Mouse (Mus musculus): ENCODE measurements around the gene Rad51d.
A peak's percentile ranks its signal among the peaks of the same experiment; 100 is the strongest.
"Not testable (repeated sequence)": the region's sequence is repeated elsewhere in the genome, so short reads cannot be mapped to it uniquely, and the experiment has no call there.

Gene Rad51d

DNA sequence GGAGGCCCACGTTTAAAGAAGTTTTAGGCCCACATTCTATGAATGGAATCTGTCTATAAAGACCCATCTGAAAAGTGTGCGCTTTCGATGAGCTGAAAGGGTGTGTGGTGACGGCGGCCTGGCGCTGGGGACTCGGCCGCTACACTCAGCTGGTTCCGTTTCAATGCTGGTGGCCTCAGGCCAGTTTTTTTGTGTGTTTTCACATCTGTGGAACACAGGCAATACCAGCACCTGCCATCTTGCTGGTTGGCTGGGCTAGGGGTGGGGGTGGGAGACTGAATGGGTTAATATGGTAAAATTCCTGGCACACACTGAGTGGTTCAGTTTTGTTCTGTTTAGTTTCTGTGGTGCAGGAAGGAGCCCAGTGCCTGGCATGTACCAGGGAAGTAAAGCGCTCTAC lies 34.4 kb downstream of the Rad51d start:
- DNase-seq (ENCODE audit: extremely low read depth, low read depth), result no peak

DNA sequence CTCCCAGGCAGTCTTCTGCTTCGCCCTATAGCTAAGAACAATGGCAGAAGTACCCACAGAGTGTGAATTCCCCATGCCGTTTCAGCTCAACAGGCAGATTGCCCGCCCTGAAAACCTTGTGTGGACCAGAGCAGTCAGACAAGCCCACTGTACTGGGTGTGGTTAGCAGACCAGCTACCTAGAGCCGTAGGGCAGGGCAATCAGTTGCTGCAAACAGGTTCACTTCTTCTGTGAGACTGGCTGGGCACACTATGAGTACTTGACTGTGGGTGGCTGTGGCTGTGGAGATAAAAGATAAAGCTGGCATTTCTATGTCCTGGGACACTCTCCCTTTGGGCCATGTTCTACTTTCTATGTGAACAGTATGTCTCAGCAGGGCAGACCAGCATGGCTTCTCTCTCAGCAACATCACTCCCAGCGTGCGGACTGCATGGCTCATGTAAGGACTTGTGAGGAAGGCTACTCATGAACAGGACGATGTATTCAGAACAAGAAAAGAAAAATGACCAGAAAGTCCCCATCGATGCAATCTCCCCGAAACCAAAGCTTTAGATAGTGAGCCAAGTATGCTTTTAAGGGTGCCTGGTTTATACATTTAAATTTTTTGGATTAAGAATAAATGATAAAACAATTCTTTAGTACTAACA lies 35.0 kb downstream of the Rad51d start:
- no peak for DNase-seq (ENCODE audit: extremely low read depth, low read depth)

- DNase-seq (ENCODE audit: extremely low read depth, low read depth), result no peak
Observed at GRCm38 (mm10) chr11:82854111-82854510, 36.3 kb downstream of the Rad51d start.

DNA sequence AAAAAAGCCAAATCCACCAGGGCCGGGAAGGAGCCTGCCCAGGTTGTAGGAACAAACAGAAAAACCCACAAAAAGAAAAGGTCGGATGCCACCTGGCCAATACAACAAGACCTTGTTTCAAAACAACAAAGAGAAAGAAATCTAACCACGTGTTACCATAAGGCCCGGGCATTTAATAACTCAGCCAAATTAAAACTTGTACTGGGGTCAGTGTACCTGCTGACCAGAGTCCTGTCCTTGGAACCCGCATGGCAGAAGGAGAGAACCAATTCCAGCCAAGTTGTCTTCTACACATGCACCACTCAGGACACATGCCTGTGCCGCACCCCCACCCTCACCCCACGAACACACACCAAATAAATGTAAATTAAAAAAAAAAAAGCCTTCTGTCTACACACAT lies 37.5 kb downstream of the Rad51d start:
- no peak for DNase-seq (ENCODE audit: extremely low read depth, low read depth)

- DNase-seq (ENCODE audit: extremely low read depth, low read depth), result no peak
Observed at GRCm38 (mm10) chr11:82852540-82852939, 37.9 kb downstream of the Rad51d start.

DNA sequence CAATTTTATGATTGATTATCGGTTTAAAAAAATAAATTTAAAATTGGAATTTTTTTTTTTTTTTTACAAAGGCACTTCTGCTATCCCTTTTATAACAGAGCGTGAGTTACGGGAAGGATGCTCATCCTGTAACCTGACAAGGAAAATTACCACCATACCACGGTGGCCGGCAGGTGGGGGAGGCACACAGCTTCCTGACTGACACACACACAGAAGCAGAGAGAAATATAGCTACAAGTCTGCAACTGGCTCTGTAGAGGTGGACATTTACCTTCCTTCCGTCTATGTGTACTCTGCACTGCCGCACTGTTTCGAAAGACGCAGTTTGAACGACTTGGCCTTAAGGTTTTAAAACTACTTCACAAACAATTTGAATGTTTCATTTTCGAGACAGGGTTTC lies 38.3 kb downstream of the Rad51d start:
- DNase-seq (ENCODE audit: extremely low read depth, low read depth), result no peak

GRCm38 (mm10) chr11:82850259-82850658 lies 40.2 kb downstream of the Rad51d start:
- DNase-seq (ENCODE audit: extremely low read depth, low read depth), result no peak

GRCm38 (mm10) chr11:82847571-82848000 lies 42.8 kb downstream of the Rad51d start:
- DNase-seq (ENCODE audit: extremely low read depth, low read depth), result peak; percentile 86

GRCm38 (mm10) chr11:82846938-82847337 lies 43.5 kb downstream of the Rad51d start:
- DNase-seq (ENCODE audit: extremely low read depth, low read depth), result no peak

- DNase-seq (ENCODE audit: extremely low read depth, low read depth), result peak; percentile 80
Observed at GRCm38 (mm10) chr11:82846079-82846436, 44.4 kb downstream of the Rad51d start.

GRCm38 (mm10) chr11:82845415-82846078 lies 44.9 kb downstream of the Rad51d start:
- DNase-seq (ENCODE audit: extremely low read depth, low read depth), result peak; percentile 75

- DNase-seq (ENCODE audit: extremely low read depth, low read depth), result no peak
Observed at GRCm38 (mm10) chr11:82844771-82845414, 45.5 kb downstream of the Rad51d start.

GRCm38 (mm10) chr11:82838511-82838910 lies 51.9 kb downstream of the Rad51d start:
- no peak for DNase-seq (ENCODE audit: extremely low read depth, low read depth)

DNA sequence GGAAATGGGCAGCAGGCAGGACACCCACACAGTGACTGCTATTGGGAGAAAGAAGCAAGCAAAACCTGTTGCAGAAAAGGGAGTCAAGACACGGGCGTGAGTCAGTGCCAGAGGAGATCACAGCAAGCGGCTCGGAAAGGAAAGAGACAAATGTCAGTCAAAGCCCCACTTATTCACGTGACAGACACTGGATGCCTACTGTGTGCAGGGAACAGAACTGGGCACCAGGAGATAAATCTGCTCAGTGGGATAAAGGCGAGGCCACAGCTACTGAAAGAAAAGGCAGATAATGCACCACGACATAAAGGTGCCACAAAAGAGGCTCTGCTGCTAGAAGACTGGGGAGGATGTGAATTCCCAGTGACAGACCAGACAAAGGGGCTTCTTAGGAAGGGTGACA lies 52.6 kb downstream of the Rad51d start:
- no peak for DNase-seq (ENCODE audit: extremely low read depth, low read depth)

GRCm38 (mm10) chr11:82837192-82837591 lies 53.2 kb downstream of the Rad51d start:
- no peak for DNase-seq (ENCODE audit: extremely low read depth, low read depth)

DNA sequence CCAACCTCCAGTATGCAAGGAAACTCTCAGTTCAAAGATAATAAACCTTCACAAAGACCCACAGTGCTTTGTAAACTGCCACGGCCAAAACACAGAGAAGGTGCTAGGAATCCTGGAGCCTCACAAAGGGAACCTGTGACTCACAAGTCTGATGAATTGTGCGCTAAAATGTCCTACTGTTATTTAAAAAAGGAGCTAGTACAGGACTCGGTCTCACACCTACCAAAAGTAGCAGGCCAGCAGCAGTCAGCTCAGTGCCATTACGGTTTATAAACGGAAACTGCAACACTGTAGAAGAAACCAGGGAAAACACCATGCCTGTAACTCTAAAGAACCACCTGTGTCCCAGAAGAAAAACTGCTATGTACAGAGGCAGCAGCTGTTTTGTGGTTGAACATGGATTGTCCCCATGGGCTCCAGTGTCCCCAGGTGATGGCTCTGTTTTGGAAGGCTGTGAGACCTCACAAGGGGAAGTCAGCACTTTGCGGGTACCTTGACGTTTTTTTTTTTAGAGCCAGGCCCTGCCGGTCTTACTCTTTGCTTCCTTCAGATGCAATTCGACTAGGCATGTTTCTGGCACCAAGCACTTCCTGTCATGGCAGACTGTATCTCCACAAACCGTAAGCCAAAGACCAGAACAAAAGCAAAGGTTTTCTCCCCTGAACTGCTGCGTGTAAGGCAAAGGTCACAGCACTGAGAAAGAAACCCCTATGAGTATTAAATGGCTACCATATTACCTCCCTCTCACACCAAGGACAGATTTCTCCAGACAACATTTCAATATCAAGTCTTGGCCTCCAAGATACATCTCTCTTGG lies 54.6 kb downstream of the Rad51d start:
- no peak for DNase-seq (ENCODE audit: extremely low read depth, low read depth)

- DNase-seq (ENCODE audit: extremely low read depth, low read depth), result not testable (repeated sequence)
Observed at GRCm38 (mm10) chr11:82834359-82834758, 56.1 kb downstream of the Rad51d start.

DNA sequence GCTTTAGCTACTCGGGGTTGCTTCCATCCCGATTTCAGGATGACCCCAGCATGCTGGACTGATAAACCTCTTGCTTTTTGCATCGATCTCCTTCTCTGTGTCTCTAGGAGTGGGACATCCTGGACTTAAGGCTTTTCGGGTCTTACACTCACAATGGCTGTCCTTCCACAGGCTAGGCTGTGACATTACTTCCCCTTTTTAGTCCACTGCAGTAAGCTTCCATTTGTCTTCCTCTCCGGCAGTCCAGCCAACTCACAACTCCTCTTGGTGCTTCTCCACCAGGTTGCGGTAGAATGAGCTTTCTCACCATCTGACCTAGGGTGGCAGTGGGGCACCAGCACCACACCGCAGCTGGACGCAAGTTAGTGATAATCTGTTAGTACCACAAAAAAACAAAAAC lies 56.5 kb downstream of the Rad51d start:
- peak; percentile 64 for DNase-seq (ENCODE audit: extremely low read depth, low read depth)

GRCm38 (mm10) chr11:82832402-82832801 lies 58.0 kb downstream of the Rad51d start:
- DNase-seq (ENCODE audit: extremely low read depth, low read depth), result not testable (repeated sequence)

DNA sequence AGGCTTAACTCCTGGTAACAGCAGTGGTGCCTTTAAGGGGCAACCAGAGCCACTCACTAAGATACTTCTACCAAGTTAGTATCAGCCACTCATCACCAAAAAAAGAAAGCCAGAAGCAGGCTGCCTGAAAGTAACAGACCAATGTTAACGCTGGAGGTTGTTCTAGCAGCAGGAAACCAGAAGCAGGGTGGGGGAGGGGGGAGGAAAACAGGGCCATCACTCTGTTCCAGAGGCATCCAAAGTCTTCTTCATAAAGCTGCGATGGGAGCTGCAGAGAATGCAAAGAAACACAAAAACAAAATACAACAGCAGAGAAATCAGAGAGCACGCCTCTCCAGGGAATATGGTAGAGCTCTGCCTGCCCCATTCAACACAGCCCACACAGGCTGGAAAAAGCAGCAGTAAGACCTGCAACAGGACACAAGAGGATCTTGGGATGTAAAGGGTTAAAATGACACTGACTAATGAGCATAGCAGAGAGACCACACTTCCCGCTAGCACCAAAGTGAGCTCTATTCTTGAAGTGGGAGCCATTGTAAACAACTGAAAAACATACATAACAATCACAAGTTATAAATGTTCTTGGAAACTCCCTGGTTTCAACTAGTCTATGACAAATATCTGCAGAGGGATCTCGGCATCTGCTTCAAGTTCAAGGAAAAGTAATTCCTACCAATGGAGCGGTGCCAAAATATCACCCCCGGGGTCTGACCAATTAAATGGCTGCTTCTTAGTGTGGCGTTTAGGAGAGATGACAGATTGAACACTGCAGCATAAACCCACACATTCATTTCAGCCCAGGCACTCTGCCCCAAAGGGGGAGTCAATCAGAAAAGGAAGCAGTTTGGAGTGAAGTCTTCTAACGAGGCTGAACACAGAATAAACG lies 59.2 kb downstream of the Rad51d start:
- no peak for DNase-seq (ENCODE audit: extremely low read depth, low read depth)

- DNase-seq (ENCODE audit: extremely low read depth, low read depth), result no peak
Observed at GRCm38 (mm10) chr11:82826818-82827217, 63.6 kb downstream of the Rad51d start.
